Mouse (Mus musculus) urinary bladder, adult 2 months (tissue): Measurements from ENCODE around the gene Dpep1. TPM values are rescaled to one million over a fixed set of nuclear protein-coding genes. Genes with fewer than 3 reads are reported as not detected.
"Not testable (repeated sequence)": the region's sequence is repeated elsewhere in the genome, so short reads cannot be mapped to it uniquely, and the experiment has no call there.

ENCODE experiments used
- DNase-seq: peaks from one replicate; pipeline ENCODE4 v3.0.0; 2022; ENCODE audit warnings: low spot score
- polyA plus RNA-seq: library from polyadenylated mRNA; depleted of rRNA; stranded (reverse); fragments of >200 nt; gene quantifications from 2 replicates; pipeline ENCODE4 v1.2.3, GENCODE M21; 2012; rRNA removed

Dpep1 gene
- 56.5 and 73.2 TPM in 2 replicates for polyA plus RNA-seq

GRCm38 (mm10) chr8:123185566-123186409 lies at the start of gene Dpep1:
Gene Dpep1 (plus strand): TSS chr8:123186242.
- no peak for DNase-seq

DNA sequence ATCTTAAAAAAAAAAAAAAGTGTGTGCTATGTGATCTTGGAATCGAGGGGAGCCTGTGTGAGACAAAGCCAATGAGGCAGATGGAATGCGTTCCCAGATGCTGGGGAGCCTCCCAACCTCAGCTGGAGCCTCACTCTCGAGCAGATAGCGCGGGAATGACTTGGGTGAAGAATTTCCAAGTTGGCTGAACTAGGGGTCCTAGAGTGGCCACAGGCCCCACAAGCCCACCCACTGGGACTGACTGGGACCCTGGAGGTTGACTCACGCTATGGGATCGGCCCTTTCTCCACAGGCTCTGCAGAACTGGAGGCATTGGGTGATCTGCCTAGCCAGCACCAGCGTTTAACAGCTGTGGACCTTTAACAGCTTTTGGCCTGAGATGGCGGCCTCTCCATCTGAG lies 49.8 kb upstream of the Dpep1 start:
- no peak for DNase-seq

GRCm38 (mm10) chr8:123137645-123138077 lies 48.4 kb upstream of the Dpep1 start:
- DNase-seq: no peak

DNA sequence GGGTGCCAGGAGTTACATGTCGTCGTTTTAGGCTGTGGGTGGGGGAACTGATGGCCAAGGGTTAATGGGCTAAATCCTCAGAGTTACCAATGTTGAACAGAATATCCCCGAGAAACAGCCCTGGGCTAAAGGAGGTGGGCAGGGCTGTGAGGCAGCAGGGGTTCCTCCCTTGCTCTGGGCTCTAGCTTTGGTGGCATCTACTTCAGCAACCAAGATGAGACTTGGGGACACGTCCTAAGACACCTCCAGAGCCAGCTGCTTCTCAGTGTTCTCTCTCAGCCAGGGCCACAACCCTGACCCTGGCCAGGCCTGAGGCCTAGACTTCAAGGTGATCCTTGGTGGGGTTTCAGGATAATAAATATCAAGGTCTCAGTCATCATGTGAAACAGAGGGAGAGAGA lies 47.3 kb upstream of the Dpep1 start:
- DNase-seq: no peak

- no peak for DNase-seq
Measured at GRCm38 (mm10) chr8:123141741-123142462, 44.1 kb upstream of the Dpep1 start.

GRCm38 (mm10) chr8:123145279-123145678 lies 40.8 kb upstream of the Dpep1 start:
- DNase-seq: no peak

- DNase-seq: no peak
Measured at GRCm38 (mm10) chr8:123146390-123146789, 39.7 kb upstream of the Dpep1 start.

DNA sequence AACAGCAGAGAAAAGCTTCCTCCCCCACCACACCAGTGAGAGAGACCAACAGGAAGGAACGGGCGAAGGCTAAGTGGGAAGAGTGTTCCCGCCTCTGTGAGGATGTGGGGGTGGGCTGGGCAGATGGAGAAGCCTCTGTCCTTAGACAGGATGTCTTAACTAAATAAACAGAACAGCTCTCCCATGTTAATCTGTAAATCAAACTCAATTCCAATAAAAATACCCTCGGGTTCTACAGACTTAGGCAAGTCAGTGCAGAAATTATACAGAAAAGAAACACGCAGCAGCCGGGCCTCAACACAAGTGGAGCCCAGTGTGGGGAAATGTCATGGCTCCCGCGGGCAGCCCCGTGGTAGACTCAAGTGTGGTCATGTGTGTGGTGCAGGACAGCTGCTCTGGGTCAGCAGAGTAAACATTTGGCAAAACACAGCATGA lies 35.3 kb upstream of the Dpep1 start:
- DNase-seq: no peak

- no peak for DNase-seq
Measured at GRCm38 (mm10) chr8:123155177-123155576, 30.9 kb upstream of the Dpep1 start.

GRCm38 (mm10) chr8:123156070-123156773 lies 29.8 kb upstream of the Dpep1 start:
- DNase-seq: no peak

- no peak for DNase-seq
Measured at GRCm38 (mm10) chr8:123157888-123158465, 28.1 kb upstream of the Dpep1 start, which contains the start of gene Sult5a1. Gene Sult5a1 (minus strand): TSS chr8:123158315.

DNA sequence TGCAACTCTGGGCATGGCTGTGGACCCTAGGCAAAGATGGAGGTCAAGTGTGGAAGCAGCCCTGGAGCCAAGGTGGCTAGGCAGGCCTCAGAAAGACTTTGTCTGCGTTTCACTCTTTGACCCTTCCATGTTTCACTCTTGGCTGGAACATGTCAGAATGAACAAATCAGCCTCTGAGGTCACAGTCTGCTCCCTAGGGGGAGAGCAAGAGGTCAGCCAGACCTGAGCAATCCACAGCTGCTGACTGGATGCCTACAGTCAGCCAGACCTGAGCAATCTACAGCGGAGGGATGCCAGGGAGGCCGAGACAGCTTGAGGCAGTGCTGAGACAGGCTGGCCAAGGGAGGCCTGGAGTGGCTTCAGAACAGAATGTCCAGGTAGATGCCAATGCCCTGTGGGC lies 4.7 kb upstream of the Dpep1 start:
- no peak for DNase-seq

DNA sequence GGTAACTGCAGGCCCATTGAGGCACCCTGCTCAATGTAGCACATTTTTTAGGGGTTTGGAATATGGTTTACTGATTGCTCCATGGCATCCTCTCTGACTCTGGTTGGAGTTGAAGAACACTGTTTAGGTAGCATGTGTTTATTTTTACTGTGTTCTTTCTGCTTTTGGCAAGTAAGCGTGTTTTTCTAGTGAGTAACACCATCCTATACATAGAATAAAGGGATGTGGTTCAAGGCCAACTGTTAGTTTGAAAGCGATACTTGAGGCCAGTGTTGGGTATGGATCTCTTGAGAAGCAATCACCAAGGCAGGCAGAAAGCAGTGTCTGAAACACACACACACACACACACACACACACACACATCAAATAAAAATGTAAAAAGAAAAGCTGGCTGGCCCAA lies 2.0 kb downstream of the Dpep1 start:
- no peak for DNase-seq

DNA sequence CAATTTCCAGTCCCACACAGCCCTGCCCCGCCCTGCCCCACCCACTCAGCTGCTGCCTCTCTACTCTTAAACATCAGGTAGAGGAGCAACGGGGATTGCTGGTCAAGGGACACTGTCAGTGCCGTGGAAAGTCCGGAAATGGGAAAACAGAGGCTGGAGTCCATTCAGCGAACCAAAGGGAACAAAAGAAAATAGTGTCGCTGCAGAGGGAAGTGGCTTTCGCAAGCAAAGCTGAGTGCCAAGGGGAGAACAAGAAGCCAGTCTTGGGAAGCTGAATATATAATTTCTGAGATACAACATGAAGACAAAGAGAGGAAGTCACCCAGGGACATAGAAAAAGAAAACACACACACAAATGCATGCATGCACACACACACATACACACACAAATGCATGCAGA lies 2.8 kb downstream of the Dpep1 start:
- no peak for DNase-seq

DNA sequence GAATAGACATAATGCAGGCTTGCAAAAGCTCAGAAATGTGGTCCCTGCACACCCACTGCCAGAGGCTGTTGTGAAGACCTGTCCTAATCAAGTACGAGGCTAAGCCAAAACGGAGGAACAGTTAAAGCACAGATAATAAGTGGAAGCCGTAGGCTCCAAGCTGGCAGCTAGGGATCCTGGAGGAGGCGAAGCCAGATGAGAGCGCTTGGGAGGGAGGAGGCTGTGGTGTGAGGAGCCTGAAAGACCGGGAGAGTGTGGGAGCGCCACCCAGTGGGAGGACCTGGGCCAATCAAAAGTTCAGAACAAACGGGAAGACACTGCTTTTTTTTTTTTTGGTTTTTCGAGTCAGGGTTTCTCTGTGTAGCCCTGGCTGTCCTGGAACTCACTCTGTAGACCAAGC lies 4.6 kb downstream of the Dpep1 start:
- no peak for DNase-seq

DNA sequence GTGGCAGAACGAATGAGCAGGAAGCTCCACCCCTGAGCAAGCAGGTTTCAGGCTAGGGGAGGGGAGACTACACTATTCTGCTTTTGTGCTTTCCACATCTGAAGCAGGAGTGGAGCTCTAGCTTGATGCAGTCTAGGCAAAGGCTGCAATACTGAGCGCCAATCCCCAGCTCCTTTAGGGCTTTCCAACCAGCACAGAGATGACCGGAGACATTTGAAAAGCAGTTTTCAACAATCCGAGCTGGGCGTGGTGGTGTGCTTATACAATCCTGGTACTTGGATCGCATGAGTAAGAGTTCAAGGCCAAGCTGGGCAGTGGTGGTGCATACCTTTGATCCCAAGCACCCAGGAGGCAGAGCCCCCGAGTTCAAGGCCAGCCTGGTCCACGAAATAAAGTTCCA lies 5.9 kb downstream of the Dpep1 start:
- DNase-seq: no peak

GRCm38 (mm10) chr8:123193771-123194170 lies 7.7 kb downstream of the Dpep1 start:
- no peak for DNase-seq

- not testable (repeated sequence) for DNase-seq
Measured at GRCm38 (mm10) chr8:123197016-123197415, 11.0 kb downstream of the Dpep1 start.

- DNase-seq: no peak
Measured at GRCm38 (mm10) chr8:123199864-123200263, 13.8 kb downstream of the Dpep1 start.

DNA sequence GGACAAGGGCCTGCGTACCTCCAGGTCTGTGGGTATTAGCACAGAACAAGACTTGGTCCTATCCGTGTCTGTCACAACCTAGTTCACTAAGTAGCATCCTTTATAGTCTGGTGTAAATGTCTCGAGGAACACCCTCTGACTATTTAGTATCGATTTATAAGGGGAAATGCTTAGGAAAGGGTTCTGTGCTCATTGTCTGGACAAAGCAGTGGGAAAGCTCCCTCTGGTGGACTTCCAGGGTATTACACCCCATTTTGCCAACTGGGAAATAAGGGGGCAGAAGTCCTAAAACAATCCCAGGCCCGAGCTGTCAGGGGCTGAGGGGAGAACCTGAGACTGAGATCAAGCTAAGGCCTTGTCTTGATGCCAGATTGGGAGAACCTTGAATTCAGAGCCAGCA lies 16.2 kb downstream of the Dpep1 start:
- no peak for DNase-seq

GRCm38 (mm10) chr8:123203571-123203970 lies 17.5 kb downstream of the Dpep1 start:
- no peak for DNase-seq

DNA sequence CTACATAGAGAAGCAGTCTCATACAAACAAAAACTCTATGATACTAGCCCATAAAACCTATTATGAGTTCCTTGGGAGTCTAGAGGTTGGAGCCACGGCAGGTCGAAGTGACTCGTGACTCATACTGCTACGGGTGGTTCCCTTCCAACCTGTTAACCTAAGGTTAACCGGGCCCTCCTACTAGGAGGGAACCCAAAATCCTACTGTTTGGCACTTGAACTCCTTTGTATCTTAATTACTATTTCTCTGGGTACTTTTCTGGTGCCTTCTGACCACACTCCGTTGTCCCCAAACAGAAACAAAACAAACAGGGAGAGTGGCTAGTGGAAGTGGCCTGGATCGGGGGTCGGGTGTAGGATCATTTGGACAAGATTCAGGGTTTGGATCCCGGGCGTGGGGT lies 25.8 kb downstream of the Dpep1 start:
- DNase-seq: no peak
